Mouse (Mus musculus) kidney, postnatal 4 days (tissue): ENCODE measurements around the gene Kynu.
A peak's percentile ranks its signal among the peaks of the same experiment; 100 is the strongest.

ENCODE experiments used
- DNase-seq, 2 experiments: peaks; one replicate each; pipeline ENCODE4 v3.0.0; 2021; ENCODE audit warnings: mixed read lengths in 2 of 2

The Kynu gene

DNA sequence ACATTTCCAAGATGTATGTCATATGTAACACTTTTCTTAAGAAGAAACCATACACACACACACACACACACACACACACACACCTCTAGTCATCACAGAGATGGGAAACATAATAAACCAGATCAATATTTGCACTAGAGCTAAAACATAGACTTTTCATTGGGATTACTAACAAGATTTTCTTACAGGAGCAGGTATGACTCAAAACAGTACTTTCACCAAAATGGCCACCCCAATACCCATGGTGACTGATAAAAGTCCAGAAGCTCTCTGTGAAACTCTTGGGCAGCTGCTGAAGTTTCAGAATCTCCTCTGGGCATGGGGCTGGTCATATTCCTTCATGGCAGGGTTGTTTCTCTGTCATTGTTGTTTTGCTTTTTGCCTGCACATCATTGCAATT lies 114.5 kb downstream of the Kynu start:
- no peak for DNase-seq

DNA sequence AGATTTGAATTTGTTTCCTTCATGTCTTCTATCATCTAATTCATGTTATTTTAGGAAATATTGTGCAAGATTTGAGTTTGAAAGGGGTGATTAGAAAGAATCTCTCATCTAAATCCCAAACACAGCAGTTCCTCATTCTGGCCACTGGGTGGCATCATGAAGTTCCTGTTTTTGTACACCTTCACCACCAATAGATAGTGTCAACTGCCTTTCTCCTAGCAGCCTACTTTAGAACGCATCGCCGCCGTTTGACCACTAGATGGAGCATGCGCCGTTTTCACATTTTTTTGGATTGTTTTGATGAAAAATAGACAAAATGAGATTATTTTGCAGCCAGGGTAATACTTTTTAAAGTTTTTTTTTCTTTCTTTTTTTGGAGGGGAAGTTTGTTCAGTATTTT lies 118.5 kb downstream of the Kynu start:
- DNase-seq = peak; percentile 74 to 77

DNA sequence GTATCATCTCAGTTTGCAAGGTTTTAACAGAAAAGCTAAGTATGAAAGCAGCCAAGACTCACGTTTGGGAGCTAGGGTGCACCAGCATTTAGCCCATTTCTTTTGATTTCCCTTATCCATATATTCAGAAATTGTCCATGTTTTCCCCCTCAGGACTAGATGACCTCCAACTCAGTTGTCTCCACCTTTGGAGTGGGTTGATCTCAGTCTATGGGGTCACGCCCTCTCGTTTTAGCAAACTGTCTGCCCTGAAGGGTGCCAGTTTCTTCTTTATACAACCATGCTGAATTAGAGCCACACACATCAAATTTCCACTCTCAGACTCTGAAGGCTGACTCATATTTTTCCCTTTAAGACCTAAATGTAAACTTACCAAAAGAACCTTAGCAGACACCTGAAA lies 119.0 kb downstream of the Kynu start:
- DNase-seq = no peak

DNA sequence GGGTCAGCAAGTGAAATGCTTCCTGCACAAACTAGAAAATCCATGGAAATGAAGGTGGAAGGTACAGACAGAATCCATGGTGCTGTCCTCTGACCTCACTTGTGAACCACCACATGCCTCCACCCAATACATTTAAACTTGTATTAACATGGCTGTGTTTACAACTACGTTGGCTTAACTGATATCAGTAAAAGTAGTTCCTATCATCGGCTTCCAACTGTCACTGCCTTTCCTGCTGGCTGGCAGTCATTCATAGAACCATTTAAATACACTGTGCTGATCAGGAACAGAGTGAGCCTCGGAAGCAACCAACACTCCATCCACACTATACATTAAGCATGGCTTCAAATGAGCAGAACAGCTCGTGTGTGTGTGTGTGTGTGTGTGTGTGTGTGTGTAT lies 120.1 kb downstream of the Kynu start:
- DNase-seq = no peak

DNA sequence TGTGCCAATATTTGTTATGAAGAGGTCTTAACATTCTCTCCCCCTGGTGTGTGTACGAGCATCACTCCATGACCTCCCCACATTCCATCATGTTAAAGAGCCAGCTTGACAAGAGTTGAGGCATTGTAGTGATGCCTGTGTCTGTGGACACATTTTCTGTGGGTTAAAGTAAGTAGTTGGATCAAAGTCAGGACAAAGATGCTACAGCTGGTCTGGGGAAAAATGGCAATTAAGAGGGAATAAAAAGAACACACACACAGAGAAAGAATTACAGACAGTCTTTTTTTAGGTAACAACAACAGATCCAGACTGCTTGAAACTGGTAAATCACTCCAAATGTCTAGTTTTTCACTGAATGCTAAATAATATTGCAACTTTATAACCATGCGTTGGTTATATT lies 135.3 kb downstream of the Kynu start:
- DNase-seq = no peak

DNA sequence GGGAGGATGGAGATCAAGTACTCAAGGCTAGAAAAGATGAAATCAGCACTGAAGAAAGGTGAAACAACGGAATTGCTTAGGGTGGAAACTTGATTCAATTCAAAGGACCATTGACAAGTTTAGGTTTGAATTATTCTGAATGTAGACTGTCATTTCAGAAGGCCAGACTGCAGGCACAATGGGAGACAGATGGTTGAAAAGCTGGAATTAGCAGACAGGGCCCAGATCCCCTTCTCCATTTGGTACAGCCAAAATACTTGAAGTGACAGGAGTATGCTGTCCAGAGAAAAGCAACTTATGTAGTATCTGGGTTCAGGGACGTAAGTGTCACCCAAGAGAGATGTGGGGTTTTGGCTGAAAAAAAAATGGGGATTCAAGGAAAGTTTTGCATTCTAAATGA lies 136.2 kb downstream of the Kynu start:
- DNase-seq = no peak

DNA sequence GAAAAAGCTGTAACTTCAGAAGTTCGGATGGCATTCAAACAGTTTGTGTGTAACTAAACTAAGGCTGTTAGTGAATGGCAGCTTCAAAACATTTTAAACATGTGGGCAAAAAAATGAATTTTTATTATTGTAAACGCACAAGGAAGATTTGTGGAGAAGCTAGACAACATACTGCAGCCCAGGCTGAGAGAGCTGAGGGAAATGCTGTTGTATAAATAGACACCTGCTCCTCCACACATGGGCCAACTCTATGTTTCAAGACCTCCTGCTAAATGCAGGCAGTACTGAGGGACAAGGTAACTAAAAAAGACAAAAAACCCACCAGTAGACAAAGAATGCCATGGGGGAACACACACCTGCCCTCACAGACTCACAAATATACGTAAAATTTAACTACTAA lies 140.5 kb downstream of the Kynu start:
- no peak for DNase-seq

DNA sequence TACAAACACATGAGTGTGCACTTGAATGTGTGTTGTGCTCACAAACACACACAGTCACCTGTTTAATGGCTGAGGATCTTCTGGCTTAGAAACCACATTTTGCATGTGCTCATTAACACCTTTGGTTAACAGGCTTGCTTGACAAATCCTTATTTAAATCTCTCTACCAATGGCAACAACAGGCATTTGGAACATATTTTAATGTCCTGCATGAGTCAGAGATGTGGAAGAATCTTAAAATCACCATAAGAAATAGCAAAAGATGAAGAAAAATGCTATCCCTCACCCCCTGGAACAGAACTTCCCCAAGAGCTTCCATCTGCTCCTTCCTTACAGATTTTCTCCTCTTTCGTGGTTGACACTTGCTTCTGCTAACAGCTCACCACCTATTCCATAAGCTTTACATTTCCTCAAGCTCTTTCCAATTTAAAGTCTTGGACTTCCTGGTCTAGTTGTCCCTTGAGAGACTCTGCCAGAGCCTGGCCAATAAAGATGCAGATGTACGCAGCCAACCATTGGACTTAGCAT lies 157.5 kb downstream of the Kynu start:
- DNase-seq = no peak

DNA sequence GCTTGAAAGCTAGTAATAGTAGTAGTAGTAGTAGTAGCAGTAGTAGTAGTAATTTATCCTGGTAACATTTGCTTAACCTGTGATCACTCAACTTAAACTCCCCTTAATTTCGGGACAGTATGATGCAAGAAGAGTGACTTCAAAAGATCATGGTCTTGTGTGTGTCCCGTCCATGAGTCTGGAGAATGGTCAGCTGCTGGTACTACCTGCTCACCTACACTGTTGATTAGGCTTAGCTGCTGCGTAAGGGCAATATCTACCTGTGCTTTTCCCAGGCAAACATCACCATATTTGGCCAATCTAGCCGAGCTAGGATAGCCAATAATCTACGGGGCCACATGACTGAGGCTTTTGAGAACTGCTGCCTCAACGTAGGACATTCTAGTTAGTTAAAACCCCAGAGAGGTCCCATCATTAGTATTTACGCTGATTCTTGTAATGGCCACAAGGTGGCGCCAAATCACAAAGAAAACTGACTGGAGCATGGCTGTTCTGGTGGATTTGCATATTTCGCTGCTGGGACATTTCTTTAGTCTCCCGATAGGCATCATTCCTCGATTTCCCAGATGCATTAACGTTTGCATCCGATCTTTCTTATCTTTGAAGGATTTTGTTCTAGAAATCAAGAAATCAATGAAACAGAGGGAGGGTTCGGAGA lies 167.4 kb downstream of the Kynu start:
- DNase-seq = peak; percentile 67 to 79

DNA sequence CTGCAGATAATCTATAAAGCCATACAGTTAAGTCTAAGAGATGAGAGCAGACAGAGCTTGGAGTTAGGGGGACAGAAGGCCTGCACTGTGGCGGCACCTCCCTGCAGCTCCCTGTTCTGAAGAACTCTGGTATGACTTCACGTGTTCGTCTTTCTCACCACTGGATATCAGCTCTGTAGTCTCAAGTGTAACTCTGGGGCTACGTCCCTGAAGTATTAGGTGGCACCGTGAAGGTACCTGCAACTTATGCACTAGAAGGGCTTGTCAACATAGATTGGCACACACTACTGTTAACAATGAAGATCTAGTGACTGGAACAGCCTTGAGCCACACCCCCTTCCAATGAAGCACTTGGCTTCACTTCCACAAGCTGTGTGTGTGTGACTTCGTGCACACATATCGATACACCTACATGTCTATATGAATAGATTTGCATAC lies 168.0 kb downstream of the Kynu start:
- DNase-seq = peak; percentile 8 to 12

DNA sequence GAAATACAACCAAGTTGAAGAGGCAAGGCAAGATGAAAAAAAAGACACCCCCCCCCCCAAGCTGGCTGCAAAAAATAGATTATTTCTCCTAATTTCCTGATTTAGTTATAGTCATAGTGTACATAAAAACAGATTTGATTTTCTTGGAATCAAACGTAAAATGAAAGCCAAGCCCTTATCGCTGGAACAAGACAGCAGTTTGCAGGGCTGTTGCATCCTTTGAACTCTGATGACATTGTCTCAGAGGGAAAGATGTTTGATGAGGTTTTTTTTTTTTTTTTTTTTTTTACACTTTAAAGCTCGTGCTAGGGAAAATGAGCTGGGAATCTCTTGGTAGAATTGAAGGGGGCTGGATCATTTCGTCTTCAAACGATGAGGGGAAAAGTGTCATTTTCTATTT lies 172.1 kb downstream of the Kynu start:
- no peak for DNase-seq

DNA sequence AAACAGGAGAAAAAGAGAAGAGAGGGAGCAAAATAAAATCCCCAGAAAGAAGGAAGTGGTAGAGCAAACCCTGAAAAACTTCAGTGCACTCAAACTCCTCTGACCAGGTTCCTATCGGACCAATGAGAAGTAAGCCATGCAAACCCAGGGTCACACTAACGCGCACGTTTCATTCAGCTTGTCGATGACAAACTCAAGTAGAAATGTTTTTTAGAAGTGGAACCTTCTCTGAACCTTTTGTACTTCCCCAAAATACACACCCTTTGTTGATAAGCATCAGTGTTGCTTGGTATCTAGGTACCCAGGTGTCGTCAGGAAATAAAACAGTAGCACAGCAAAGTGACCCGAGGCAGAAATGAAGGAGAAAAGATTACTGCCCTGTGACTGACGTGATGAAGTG lies 172.6 kb downstream of the Kynu start:
- no peak for DNase-seq

DNA sequence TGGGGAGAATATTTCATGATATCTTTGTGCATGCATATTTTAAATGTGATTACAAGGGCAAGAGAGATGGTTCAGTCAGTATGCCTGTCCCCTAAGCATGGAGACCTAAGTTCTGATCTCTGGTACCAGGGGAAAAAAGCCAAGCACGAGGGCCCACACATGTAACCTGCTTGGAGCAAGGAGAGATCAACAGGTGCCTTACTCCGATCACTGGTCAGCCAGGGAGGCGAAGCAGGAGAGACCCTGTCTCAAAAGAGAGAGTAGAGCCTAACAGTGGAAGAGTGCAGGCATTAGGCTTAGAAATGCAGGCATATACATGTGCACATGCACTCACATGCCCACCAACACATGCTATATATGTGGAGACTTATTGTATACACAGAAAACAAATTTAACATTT lies 173.7 kb downstream of the Kynu start:
- no peak for DNase-seq
